Mouse (Mus musculus): ENCODE results near the gene Nfe2l1.

DNA sequence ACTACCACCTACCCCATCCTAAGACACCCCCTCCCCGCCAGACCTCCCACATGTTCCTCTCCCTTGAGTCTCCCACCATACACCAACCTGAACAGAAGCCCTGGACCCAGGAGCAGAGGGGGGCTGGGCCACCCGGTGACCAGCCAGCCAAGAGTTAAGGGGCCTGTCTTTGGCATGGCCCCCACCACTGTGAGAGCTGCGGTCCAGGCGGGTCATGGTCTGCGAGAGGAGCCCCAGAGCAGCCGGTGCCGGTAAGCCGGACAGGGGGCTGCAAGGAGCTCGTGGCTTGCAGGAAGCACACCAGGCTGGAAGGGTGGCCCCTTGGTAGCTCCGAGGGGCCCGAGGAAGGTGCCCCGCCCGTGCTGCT is 6.3 kb downstream of the Nfe2l1 start:
- TF ChIP-seq POLR2A (IDR thresholded peaks at IDR 0.05; ENCODE audit: borderline replicate concordance, low read depth, low read length) (no peak), CTCF (IDR thresholded peaks at IDR 0.05; ENCODE audit: low read depth, low read length) (no peak)
